Mouse (Mus musculus): ENCODE data around the gene Oit3.
"Not testable (repeated sequence)": the region's sequence is repeated elsewhere in the genome, so short reads cannot be mapped to it uniquely, and the experiment has no call there.

Gene Oit3

DNA sequence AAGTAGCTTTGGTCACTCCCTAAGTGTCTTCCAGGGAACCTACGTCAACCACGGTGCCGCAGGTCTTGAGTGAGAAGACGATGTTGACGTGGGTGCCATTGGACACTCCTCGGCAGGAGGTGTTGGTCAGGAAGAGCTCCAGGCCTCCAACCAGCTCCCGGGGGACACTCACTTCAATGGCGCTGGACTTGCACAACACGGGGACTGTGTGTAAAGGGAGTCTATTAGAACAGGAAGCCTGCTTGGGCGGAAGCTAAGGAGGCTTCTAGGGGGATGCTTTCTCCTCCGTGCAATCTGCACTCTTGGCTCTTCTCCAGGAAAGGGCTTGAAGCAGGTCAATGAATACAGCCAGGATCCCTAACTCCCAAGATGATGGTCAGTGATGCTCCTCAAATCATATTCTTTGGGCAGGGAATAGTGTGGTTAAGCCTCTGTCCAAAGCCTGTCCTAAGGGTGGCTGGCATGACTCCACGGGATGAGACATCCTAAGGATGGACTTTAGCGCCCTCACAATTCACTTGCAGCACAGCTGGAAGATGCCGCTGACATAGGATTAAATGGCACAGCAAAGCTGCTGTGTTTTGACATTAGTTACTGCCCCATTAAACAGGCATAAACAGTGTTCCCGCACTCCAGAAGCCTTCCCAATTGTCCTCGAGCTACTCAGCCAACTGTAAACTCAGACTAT lies 12.0 kb downstream of the Oit3 start:
- DNase-seq (ENCODE audit: low spot score): no peak

DNA sequence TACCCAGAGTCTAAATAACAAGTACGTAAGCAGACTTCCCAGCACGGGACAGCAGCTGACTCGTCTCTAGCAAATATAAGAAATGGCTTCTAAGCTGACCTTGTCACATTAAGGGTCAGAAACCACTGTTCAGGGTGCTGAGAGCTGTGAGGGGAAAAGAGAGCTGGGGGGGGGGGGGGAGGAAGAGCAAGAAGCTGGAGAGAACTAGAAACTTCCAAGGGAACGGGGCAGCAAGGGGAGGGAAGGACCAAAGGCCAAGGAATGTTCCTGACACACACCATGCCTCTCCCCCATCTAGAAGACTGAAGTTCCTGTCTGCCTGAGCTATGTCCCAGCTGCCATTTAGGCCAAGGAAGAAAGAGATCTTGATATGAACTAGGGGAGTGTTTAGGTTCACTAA lies 15.2 kb downstream of the Oit3 start:
- no peak for DNase-seq (ENCODE audit: low spot score)

DNA sequence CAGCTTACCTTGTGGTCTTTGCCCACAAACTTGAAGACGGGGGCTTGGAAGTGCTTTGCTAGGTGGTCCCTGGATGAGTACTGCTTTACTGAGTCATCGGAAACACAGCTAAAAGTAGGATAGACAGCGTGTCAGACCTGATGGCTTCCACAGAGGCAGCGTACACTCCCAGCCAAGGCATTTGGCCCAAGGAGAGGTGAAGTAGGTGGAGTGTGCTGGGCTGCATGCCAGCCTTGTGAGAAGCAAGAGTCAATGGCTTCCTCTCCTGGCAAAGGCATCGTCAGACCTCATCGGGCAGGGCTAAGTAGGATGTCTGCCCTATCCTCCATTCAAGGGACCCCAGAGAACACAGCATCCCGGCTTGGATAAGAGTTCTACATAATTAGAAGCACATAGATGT lies 16.2 kb downstream of the Oit3 start:
- no peak for DNase-seq (ENCODE audit: low spot score)

DNA sequence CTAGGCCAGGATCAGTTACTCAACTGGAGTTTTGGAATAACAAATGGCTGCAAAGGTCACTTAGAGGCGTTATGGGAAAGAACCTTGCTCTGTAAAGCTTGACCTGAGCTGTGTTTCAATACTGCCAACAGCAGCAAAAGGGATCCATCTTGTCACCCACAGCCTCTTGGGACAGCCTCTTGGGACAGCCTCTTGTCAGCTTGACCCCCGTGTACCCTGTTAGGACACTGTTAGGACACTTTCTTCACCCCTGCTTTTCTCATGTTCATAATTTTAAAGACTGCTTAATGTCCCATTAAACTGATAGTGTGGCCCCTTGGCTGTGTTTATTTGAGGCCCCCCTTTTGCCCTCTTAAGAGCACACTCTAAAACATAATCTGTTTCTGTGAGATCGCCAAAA lies 17.1 kb downstream of the Oit3 start:
- DNase-seq (ENCODE audit: low spot score): no peak

DNA sequence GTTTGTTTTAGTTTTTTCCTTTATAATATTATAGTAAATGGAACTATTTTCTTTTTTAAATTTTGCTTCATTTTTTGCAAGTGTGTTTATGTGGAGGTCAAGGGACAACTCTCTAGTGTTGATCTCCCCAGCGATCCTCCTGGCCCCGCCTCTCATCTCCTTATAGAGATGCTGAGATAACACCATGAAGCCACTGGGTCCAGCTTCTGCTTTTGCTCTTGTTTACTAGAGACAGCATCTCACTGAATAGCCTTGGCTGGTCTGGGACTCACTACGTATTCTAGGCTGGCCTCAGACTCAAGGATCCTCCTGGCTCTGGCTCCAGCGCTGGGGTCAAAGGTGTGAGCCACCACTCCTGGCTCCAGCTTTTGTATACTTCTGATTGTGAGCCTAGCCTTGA lies 22.1 kb downstream of the Oit3 start:
- no peak for DNase-seq (ENCODE audit: low spot score)

DNA sequence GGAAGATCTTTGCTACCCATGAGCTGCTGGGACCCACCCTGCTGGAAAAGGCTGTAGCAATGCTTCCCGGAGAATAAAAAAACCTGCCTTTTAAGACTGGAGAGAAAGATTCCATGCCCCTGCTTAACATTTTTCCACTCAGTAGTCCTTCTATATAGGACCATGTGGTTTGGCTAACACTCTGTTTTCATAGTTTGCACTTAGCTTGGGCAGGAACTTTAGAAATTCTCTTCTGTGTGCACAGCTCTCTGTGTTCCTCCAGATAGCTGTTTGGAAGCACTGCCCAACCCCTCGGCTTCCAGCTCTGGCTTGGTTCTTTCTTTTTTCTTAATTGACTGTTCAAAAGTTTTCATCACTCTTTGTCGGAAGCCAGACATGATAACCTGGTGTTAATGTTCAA lies 25.0 kb downstream of the Oit3 start:
- no peak for DNase-seq (ENCODE audit: low spot score)

DNA sequence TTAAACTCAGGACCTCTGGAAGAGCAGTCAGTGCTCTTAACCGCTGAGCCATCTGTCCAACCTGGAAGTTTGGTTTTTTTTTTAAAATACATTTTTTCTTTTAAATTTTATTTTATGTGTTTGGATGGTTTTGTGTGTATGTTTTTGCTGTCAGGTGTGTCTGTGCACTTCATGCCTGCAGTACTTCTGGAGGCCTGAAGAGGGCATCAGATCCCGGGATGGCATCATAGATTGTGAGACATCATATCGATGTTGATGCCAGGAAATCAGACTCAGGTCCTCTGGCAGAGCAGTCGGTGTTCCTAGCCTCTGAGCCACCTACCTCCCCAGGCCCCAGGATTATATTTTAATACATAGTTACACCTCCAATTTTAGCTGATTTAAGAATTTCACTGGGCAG lies 27.9 kb downstream of the Oit3 start:
- DNase-seq (ENCODE audit: low spot score): no peak

DNA sequence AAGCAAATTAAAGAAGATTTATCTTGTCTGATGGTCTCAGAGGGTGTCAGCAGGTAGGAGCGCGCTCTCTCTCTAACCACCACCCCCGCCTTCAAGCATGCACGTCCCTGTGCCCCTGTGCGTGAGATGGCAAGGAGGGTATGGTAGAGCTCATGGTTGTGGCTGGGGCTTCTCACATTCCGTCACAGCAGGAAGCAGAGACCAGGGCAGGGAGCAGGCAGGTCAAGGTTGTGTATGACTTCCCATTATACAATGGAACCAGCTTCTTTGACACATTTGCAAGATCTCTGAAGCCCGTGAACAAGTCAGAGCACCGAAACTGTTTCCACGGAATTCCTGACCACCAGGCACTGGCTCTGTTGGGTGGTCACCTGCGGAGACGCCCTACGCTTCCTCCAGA lies 31.3 kb downstream of the Oit3 start:
- DNase-seq (ENCODE audit: low spot score): no peak

DNA sequence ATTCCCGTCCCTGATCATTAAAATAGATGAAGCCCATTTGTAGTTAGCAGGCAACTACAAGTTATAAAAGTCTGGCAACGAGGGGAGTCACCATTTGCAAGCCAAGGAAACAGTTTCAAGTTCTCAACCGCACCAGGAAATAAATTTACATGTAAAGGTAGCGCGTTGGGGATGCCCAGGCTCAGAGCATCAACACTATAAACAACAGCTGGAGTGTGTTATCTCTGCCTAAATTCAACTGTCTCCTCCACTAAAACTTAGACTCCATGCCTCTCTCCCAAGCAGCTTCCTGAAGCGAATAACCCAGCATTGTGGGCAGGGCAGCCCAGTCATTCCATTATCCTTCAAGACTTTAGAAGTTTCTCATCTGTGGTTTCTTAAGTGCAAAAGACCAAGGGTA lies 33.1 kb downstream of the Oit3 start:
- no peak for DNase-seq (ENCODE audit: low spot score)

DNA sequence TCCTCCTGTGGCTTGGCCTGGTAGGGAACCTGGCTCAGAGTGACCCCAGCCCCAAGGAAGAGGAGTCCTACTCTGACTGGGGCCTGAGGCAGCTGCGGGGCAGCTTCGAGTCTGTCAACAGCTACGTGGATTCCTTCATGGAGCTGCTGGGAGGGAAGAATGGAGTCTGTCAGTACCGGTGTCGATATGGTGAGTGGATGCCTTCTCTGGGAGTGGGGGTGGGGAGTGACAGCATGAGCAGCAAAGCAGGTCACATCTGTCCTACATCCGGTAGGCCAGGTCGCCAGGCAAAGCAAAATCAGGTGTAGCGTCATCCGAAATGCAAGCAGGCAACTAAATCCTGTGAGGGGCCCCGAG lies 37.8 kb downstream of the Oit3 start:
- DNase-seq (ENCODE audit: low spot score): no peak

DNA sequence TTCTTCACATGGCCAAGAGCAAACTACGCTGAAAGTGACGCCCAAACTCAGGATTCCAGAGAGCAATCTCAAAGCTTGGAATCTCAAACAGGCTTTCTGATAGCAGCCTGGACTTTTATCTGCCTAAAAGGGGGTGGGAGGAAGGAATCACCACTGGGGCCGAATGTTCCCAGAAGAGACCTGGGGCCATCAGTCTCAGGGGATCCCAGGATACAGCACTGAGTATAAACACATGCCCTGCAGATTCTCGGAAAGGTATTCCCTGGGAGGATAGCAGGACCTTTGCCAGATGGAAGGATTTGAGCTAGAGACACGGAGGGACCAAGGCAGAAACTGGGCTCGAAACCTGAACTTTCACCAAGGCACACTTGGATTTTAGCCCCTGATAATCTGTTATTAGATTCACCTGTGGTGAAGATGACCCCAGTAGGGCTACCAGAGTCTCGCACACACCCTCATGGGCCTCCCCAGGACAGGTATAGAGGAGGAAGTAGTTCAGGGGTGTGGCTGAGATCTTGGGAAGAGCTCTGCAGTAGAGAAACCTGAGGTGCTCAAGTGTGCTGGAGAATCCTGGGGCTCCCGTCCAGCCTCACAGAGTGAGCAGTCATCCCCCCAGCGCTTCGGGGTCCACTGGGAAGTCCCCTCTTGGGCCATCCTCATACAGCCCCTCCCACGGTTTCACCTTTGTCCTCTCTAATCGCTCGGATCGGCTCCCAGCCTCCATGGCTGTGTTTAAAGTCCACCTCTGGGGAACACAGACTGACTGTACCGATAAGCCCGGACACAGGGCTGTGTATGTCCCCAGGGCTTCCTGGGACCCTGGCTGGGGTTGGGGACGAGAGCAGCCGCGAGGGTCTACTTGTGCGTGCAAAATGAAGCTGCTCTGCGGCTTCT lies 38.4 kb downstream of the Oit3 start, which contains the start of gene Pla2g12b:
Pla2g12b (plus strand) TSS at position 762 of the 894 bp plus-strand sequence.
- DNase-seq (ENCODE audit: low spot score): no peak

DNA sequence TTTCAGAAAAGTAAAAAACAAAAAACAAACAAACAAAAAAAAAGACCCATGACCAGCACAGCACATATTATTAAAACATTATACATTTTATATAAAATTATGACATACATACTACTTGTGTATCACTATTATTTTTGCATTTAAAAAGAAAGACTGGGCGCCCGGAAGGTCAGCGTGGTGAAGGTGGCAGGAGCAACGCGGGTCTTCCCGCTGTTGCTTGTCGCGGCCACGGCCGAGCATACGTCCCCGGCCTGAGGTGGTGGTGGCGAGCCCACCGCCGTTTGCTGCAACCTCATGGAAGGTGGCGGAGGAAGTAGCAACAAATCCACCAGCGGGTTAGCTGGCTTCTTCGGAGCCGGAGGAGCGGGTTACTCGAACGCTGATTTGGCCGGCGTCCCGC lies 46.1 kb downstream of the Oit3 start, which contains the start of gene Gm10273:
Gm10273 (plus strand) TSS at position 172 of the 400 bp plus-strand sequence.
- not testable (repeated sequence) for DNase-seq (ENCODE audit: low spot score)

DNA sequence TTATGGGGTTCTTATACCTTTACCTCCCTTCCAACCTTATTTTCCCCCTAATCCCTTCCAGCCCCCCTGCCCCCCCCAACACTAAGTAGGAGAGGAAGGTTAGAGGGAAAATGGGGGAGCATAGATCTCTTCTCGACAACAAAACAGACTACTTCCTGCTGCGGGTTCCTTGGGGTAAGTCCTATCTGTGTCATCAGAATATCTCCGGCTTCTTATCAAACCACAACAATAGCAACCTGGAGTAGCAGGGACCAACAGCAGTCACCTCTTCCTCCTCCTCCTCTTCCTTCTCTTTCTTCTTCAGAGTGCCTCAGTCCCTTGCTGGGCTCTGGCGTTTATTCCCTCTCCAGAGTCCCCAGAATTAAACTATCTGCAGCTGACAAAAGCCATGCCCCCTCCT lies 49.7 kb downstream of the Oit3 start:
- no peak for DNase-seq (ENCODE audit: low spot score)

DNA sequence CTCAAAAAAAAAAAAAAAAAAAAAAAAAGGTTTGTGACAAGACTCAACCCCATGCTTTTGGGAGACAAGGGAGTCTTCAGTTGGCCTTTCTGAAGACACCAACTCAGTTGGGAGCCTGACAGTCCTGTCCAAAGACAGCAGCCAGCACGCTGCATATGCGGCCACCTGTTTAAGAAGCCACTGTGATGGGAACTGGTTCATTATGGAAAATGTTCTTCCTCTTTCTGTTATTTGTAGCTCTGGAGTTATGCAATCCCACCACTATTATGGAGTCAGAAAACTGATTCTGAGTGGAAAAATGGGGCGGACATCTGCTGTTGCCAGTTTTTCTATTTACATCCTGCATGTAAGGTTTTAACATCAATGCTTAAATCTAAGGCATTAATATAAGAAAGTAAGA lies 51.9 kb downstream of the Oit3 start:
- DNase-seq (ENCODE audit: low spot score): no peak

DNA sequence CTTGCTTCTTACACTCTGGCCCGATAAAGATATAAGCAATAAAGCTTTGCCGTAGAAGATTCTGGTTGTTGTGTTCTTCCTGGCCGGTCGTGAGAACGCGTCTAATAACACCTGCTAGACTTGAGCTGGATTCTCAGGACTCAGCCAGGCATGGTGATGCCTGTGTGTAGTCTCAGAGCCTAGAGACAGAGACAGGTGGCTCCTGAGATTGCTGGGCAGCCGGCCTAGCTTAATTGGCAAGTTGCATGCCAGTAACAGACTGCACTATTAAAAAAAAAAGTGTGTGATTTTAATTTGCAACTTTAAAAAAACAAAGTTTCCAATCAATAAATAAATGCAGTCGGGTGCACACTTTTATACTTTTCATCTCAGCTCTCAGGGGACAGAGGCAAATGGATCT lies 54.6 kb downstream of the Oit3 start:
- DNase-seq (ENCODE audit: low spot score): no peak

DNA sequence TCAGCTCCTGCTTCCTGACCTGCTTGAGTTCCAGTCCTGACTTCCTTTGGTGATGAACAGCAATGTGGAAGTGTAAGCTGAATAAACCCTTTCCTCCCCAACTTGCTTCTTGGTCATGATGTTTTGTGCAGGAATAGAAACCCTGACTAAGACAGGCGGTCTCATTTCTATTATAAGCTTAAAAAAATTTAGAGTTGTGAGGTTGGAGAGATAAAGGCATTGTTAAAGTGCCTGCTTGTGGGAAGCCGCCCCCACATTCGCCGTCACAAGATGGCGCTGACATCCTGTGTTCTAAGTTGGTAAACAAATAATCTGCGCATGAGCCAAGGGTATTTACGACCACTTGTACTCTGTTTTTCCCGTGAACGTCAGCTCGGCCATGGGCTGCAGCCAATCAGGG lies 60.0 kb downstream of the Oit3 start:
- not testable (repeated sequence) for DNase-seq (ENCODE audit: low spot score)

DNA sequence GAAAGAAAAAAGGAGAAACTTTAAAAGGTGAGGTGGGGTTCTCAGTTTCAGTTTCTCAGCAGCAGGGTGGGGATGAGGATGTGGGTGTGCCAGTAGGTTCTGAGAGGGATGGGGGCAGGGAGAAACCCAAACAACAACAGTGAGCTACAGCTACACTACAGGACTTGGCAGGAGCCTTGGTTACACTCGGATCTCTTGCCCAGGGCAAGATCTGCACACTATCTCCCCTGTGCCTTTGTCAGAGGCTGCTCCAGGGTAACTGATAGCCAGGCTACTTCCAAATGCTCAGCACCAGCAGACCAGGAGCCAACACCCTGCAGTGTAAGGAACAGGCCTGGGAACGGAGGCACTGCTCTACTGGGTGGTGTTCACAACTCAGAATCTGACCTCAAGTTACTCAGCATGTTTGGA lies 61.2 kb downstream of the Oit3 start:
- no peak for DNase-seq (ENCODE audit: low spot score)

DNA sequence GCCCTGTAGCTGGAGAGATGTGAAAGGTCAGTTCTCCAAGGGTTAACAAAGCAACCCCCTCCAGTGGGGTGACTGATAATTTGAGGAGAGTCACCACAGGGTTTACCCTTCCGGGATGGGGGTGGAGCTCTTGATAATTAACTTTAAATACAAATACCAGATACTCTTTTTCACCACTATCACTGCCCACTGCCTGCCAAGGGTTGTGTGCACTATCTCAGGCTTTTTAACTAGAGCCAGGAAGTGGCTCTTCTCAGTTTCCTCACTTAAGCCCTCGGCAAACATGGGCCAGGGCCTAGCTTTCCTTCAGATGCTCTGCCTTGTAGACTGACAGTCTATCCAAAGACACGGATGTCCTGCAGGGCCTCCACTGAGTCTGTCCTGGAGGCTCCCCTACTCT lies 61.7 kb downstream of the Oit3 start:
- no peak for DNase-seq (ENCODE audit: low spot score)

DNA sequence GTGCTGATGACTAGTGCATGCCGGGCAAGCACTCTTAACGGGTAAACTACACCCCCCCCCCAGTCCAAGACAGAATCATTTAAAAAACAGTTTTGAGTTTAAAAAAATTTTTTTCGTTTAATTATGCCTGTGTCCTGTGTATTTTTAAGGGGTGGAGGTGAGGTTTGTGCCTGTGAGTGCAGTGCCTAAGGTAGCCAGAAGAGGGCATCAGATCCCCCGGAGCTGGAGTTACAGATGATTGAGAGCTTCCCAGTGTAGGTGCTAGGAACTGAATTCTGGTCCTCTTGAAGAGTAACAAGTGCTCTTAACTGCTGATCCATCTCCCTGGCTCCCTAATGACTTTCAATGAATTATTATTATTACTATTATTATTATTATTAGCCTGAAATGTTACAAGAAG lies 62.9 kb downstream of the Oit3 start:
- no peak for DNase-seq (ENCODE audit: low spot score)

DNA sequence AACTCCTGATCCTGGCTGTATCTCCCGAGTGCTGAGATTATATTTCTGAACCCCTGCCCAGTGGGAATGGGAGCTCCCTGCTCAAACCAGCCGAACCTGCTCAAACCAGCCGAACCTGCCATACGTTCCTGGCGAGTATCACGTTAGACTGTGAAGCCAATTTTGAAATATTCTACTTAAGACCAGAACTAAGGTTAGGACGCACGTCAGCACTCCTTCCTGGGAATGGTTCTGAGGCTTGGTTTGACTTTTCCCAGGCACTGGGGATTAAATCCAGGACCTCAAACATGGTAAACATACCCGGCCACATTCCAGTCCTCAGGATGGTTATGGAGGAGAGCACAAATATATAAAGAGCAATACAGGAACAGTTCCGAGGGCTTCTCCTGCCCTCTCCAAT lies 63.7 kb downstream of the Oit3 start:
- no peak for DNase-seq (ENCODE audit: low spot score)

Measured in testis, postnatal 10 days (tissue).